Mouse (Mus musculus) cortical plate, adult 2 months (tissue): ENCODE results near the gene Tmc7.
A peak's percentile ranks its signal among the peaks of the same experiment; 100 is the strongest.

Source experiments
- CTCF ChIP-seq: fragments of 200-500 bp; IDR thresholded peaks from 2 replicates; pipeline ENCODE4 v1.5.1; 2011; ENCODE audit warnings: mild to moderate bottlenecking, control low read depth, low read length; ENCODE audit not compliant: insufficient read depth; ENCODE audit errors: extremely low read depth
- POLR2A ChIP-seq: fragments of 200-500 bp; IDR thresholded peaks from 2 replicates; pipeline ENCODE4 v1.6.1; 2011; ENCODE audit warnings: mild to moderate bottlenecking, low read length, control low read depth; ENCODE audit not compliant: insufficient read depth; ENCODE audit errors: extremely low read depth

GRCm38 (mm10) chr7:118593567-118594407 lies 9.3 kb upstream of the Tmc7 start:
- TF ChIP-seq CTCF (no peak), POLR2A (peak; percentile 40; the same call in 1 of the 2 replicates)
